Mouse (Mus musculus) lung, postnatal 0 days (tissue): ENCODE data around the gene Skint11.

Experiments
- CTCF ChIP-seq: IDR thresholded peaks from 2 replicates; pipeline ENCODE4 v1.5.1; 2016; ENCODE audit warnings: antibody characterized with exemption, mild to moderate bottlenecking
- EP300 ChIP-seq: IDR thresholded peaks from 2 replicates; pipeline ENCODE4 v1.6.1; 2016; ENCODE audit warnings: antibody characterized with exemption, mild to moderate bottlenecking, control low read depth

DNA sequence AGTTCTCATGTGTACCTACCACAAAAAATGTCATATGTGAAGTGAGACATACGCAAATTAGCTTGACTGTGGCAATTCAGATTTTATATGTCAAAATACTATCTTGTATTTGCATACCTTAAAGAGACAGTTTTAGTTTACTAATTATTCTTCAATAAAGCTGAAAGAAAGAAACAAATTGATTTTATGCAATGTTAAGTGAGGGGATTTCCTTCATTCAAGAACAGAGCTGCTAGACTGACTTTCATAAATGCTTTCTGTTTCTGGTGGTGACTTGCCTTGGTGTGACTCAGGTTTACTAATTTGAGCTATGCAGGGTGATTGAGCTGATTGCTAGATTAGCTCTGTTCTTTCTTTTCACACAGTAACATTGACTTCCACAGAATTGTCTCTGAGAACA lies at the start of gene Skint11:
- no peak for TF ChIP-seq CTCF
- no peak for TF ChIP-seq EP300
